Mouse (Mus musculus) cerebellum, adult 2 months (tissue): ENCODE results near the gene Ctxn1. TPM values are rescaled to one million over a fixed set of nuclear protein-coding genes. Genes with fewer than 3 reads are reported as not detected.
"Not testable (repeated sequence)": the region's sequence is repeated elsewhere in the genome, so short reads cannot be mapped to it uniquely, and the experiment has no call there.

Experiments used
- DNase-seq, 2 experiments: peaks; one replicate each; pipeline ENCODE4 v3.0.0; 2021
- H3K27ac ChIP-seq: fragments of 200-500 bp; 2 replicates; pipeline ENCODE4 v1.5.1; 2012; ENCODE audit warnings: low read length, control low read depth, inconsistent platforms; ENCODE audit not compliant: insufficient read depth
- H3K27me3 ChIP-seq: fragments of 200-500 bp; 2 replicates; pipeline ENCODE4 v1.6.1; 2012; ENCODE audit warnings: inconsistent platforms, mild to moderate bottlenecking, low read length, moderate library complexity; ENCODE audit not compliant: control insufficient read depth, insufficient read depth
- H3K4me1 ChIP-seq: fragments of 200-500 bp; 2 replicates; pipeline ENCODE4 v1.6.1; 2011; ENCODE audit warnings: low read length; ENCODE audit not compliant: control insufficient read depth, insufficient read depth
- H3K4me3 ChIP-seq: fragments of 200-500 bp; replicated peaks from 2 replicates; pipeline ENCODE3; 2011; ENCODE audit warnings: mild to moderate bottlenecking, low read depth, low read length, control low read depth; ENCODE audit not compliant: insufficient read depth
- CTCF ChIP-seq: fragments of 200-500 bp; IDR thresholded peaks from 2 replicates; pipeline ENCODE4 v1.5.1; 2011; ENCODE audit warnings: low read depth, mild to moderate bottlenecking, control low read depth, low read length, moderate library complexity, borderline replicate concordance; ENCODE audit not compliant: insufficient read depth
- POLR2A ChIP-seq: fragments of 200-500 bp; IDR thresholded peaks from 2 replicates; pipeline ENCODE4 v1.6.1; 2011; ENCODE audit warnings: low read length, control low read depth, borderline replicate concordance; ENCODE audit not compliant: insufficient read depth
- WGBS: fragments of 180-500 bp; shearing (Covaris S2); methylation state at CpG from one replicate; pipeline ENCODE4 v1.1.7; 2018; 5-methylcytosine and 5-hydroxymethylcytosine counted together
- polyA plus RNA-seq: library from polyadenylated mRNA; depleted of rRNA; stranded (reverse); fragments of >200 nt; gene quantifications from 2 replicates; pipeline ENCODE4 v1.2.3, GENCODE M21; 2012

Gene Ctxn1
- polyA plus RNA-seq, 1 experiment, result 24.1 TPM

DNA sequence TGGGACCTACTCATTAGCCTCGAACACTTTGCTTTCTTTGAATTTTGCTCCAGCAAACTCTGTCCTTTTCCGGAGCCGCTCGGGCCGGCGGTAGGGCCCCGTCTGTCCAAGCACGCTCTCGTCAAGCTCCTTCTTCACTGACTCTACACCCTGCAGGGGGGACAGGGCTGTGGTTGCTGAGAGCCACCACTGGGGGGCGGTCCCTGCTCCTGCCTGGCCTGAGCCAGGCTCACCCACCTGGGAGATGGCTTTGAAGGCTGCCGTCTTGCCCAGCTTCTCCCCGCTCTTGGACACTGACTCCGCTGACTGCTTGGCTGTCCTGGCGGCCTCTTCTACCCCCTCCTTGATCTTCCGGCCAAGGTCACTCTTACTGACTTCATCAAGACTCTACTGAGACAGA is 8.6 kb upstream of the Ctxn1 start:
- WGBS, result 65% methylated on average over 15 of the region's 15 CpGs
- DNase-seq, result no peak
- Histone ChIP-seq H3K27ac (no peak overlapping the region), H3K27me3 (no peaks in the 10 kb centered on the region), H3K4me1 (no peaks in the 10 kb centered on the region), H3K4me3 (no peak overlapping the region)
- TF ChIP-seq POLR2A, result no peak
- TF ChIP-seq CTCF, result peak; percentile 28; the same call in 1 of the 2 replicates

DNA sequence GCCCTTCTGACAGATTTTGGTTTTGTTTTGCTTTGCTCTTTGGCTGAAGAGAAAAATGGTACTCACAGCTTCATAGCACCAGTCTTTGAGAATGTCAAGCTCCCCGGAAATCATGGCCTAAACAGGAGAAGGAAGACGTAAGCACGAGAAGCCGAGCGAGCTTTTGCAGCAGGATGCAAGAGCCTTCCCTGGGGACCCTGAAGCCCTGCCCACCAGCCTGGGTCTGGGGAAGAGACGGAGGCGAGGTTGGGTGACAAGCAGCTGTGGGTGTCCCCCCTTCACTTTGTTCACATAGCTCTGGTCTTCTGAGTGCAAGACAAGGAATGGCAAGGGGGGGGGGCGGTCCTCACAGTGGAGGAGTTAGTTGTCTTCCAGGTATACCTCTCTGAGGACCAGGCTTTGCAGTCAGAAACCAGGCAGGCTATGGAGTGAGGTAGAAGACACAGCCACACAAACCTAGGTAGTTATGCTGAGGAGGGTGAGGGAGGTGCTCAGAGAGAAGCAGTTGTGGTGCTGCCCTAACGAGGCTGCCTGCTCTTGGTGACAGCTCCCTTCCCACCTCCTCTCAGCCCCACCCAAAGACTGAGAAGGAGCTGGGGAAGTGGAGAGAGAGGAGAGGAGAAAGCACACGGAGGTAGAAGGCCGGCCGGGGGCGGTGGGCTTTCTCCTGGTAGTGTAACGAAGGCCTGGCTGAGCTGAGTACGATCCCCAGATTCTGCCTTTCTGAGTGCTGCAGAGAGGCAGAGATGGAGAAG is 6.3 kb upstream of the Ctxn1 start:
- no peaks in the 10 kb centered on the region for H3K27me3 ChIP-seq
- no peak for DNase-seq
- no peak overlapping the region for H3K4me3 ChIP-seq
- H3K4me1 ChIP-seq, result no peaks in the 10 kb centered on the region
- H3K27ac ChIP-seq, result no peak overlapping the region
- WGBS, result 92% methylated on average over 15 of the region's 15 CpGs
- no peak for TF ChIP-seq CTCF
- no peak for TF ChIP-seq POLR2A

DNA sequence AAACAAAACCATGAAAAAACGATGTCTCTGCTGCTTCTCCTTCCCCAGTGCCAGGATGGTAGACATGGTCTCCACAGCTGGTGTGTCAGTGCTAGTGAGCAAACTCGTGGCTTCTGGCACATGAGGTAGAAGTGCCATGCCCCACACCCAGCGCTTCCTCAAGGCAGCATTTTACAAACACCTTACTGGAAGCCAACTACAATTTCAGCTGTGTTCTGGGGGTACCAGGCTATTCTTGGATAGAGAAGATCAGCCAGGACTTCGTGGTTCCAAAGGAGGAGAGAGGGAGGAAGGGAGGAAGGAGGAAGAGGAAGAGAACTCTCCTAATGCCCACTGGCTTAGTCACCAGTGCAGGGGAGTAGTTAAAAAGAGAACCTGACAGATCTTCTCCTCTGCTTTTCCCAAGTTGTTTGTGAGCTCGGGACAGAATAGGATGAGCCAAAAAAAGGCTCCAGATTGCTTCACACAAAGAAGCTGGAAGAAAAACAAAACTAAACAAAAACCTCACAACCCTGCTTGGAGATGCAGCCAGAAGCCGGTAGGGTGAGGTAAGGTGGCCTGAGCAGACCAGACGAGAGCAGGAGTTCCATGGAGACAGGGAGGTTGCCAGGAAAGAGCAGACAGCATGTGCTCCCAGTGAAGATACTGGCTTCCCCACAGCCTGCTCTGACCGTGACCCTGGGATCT is 4.2 kb upstream of the Ctxn1 start:
- no peak for TF ChIP-seq POLR2A
- TF ChIP-seq CTCF, result no peak
- H3K27me3 ChIP-seq, result no peaks in the 10 kb centered on the region
- 78% methylated on average over 8 of the region's 8 CpGs for WGBS
- peaks cover 5% of the 10 kb centered on the region; the same call in 1 of the 2 replicates for H3K4me1 ChIP-seq
- H3K4me3 ChIP-seq, result no peak overlapping the region
- DNase-seq, result no peak
- no peak overlapping the region for H3K27ac ChIP-seq

DNA sequence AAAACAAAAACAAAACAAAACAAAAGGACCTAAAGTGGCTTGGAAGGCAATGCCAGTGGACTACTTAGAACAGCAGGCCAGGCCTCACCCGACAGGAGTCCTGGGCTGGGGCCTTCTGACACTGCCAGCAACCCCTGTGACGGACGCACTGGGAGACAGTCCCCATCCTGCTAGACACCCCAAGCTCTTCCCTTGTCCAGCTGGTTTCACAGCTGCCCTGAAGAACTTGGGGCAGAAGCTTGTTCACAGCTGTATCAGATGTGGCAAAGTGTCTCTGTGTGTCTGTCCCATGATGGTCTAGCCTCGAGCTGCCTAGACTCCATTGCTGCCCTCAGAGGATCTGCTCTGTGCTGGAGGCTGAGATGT is 714 bp upstream of the Ctxn1 start:
- H3K27ac ChIP-seq, result no peak overlapping the region
- H3K27me3 ChIP-seq, result no peaks in the 10 kb centered on the region
- 70% methylated on average over 4 of the region's 4 CpGs for WGBS
- TF ChIP-seq CTCF, result no peak
- TF ChIP-seq POLR2A, result no peak
- no peak for DNase-seq
- H3K4me1 ChIP-seq, result peaks cover 5% of the 10 kb centered on the region; the same call in 1 of the 2 replicates
- no peak overlapping the region for H3K4me3 ChIP-seq

DNA sequence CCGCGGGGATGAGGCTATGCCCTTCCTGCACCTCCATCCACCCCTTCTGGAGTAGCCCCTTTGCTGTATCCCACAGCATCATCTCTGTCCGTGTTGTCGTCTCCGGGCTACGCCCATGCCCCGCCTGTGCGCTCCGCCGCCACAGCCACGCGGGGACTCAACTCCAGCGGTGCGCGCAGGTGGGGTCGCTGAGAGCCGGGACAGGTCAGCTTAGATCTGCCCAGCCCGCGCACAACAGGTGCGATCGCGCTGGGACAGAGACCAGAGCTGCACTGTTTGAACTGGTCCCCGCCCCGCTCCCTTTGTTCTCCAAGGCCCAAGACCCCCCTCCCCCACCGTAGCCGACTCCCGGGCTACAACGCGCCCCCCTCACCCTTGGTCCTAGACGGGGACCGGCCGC is 396 bp downstream of the Ctxn1 start:
- under 1% methylated on average over 32 of the region's 32 CpGs for WGBS

DNA sequence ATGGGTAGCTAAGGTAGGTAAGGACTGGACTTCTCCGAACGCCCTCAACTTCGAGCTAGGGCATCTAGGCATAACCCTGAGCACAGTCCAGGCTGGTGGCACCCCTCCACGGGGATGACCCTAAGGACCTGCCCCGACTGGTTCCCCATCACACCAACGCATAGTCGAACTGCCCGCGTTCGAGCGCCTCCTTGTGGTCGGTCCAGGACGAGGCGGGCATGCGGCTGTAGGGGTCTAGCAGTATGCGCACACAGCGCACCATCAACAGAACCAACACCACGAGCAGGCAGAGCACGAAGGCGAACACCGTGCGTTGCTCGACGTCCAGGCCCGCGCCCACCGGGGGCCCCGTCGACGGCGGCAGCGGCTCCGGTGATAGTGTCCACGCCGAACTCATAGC is 841 bp downstream of the Ctxn1 start:
- TF ChIP-seq POLR2A (no peak), CTCF (peak; percentile 70)
- DNase-seq, result peak; percentile 45 to 63
- Histone ChIP-seq H3K4me3 (peak overlapping the region; percentile 18), H3K27me3 (no peaks in the 10 kb centered on the region), H3K4me1 (peaks cover 8% of the 10 kb centered on the region), H3K27ac (no peak overlapping the region)
- 3% methylated on average over 35 of the region's 35 CpGs for WGBS

More for the DNA sequence above, 396 bp downstream of the Ctxn1 start:
- peaks cover 8% of the 10 kb centered on the region for H3K4me1 ChIP-seq
- DNase-seq, result peak in 1 of 2 experiments; percentile 37
- no peak overlapping the region for H3K27ac ChIP-seq
- TF ChIP-seq CTCF, result no peak
- TF ChIP-seq POLR2A, result no peak
- no peaks in the 10 kb centered on the region for H3K27me3 ChIP-seq
- peak overlapping the region; percentile 18 for H3K4me3 ChIP-seq

DNA sequence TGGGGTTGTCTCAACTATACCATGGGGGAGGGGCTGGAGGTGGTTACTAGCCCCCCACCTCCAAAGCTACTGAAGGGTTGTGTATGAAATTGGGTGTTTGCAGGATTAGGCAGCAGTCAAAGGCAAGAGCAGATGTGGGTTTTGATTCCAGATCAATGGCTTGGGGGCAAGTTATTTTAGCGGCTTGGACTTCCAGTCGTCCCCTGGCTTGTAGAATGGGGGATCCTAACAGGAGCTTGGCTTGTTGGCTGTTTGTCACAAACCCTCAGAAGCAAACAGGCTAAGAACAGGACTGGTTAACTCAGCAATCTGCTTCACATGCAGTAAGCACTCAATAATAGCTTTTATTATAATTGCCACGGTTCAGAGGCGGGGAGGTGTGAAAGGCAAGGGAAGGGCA is 1.7 kb downstream of the Ctxn1 start:
- no peak overlapping the region for H3K27ac ChIP-seq
- peaks cover 11% of the 10 kb centered on the region for H3K4me1 ChIP-seq
- 66% methylated on average over 4 of the region's 4 CpGs for WGBS
- H3K27me3 ChIP-seq, result no peaks in the 10 kb centered on the region
- H3K4me3 ChIP-seq, result no peak overlapping the region
- no peak for DNase-seq
- no peak for TF ChIP-seq CTCF
- TF ChIP-seq POLR2A, result no peak

DNA sequence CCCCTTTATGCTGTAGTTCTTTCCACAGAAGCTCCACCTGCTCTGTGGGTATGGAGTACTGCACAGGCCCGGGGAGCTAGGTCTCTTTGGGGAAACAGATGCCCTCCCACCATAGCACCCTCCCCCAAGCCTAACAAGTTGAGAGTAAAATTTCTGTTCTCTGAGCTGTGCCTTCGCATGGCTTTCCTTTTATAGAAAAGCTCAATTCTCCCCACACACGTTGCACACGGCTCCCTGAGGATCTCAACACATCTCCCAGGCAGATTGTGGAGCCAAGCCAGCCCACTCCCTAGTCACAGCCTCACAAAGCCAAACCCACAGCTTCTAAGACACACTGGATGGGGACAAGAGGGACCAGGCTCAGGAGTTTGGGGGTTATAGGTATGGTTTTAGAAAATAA is 2.2 kb downstream of the Ctxn1 start:
- DNase-seq, result no peak
- 18% methylated on average over 4 of the region's 4 CpGs for WGBS
- no peak for TF ChIP-seq CTCF
- no peak for TF ChIP-seq POLR2A
- Histone ChIP-seq H3K27me3 (no peaks in the 10 kb centered on the region), H3K27ac (no peak overlapping the region), H3K4me1 (peaks cover 12% of the 10 kb centered on the region), H3K4me3 (no peak overlapping the region)

DNA sequence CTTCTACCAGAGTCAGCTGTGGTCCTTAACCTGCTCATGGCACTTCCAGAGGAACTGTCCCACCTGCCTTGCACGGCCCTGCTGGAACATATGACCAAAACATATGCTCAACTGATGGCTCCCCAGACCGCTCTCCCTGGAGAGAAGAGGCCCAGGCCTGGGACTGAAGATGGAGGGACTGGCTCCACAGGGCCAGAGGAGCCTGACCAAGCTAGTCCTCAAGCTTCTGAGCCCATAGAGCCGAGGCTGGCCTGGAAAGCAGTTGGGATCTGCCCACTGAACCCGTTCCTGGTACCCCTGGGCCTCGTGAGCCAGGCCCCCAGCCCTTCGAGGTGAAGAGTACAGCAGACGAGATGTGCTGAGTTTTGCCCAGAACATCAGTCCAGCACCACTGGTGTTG is 3.6 kb downstream of the Ctxn1 start:
- WGBS, result 73% methylated on average over 7 of the region's 7 CpGs
- H3K4me3 ChIP-seq, H3K27ac ChIP-seq, H3K27me3 ChIP-seq, DNase-seq: not testable (repeated sequence)
- H3K4me1 ChIP-seq, result peaks cover 12% of the 10 kb centered on the region
